Mouse (Mus musculus): ENCODE results near the gene Pecam1.
"Not testable (repeated sequence)": the region's sequence is repeated elsewhere in the genome, so short reads cannot be mapped to it uniquely, and the experiment has no call there.

The Pecam1 gene

GRCm38 (mm10) chr11:106627692-106628091, 122.7 kb downstream of the Pecam1 start:
- peak; percentile 90 for DNase-seq (ENCODE audit: low read depth)

DNA sequence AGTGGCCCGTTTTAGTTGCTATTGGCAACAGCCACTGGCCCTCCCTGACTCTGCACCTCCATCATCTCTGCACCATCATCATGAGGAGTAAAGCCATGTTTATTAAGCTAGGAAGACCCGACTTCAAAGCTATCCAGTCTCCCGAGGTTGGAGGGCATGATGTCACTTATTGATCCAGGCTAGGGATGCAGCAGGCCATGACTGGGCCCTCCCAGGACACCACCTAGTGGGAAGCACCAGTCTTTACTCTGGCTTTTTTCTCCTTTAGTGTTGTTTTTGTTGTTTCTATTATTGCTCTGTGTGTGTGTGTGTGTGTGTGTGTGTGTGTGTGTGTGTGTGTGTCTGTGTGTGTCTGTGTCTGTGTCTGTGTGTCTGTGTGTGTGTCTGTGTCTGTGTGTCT, 124.9 kb downstream of the Pecam1 start:
- no peak for DNase-seq (ENCODE audit: low read depth)

DNA sequence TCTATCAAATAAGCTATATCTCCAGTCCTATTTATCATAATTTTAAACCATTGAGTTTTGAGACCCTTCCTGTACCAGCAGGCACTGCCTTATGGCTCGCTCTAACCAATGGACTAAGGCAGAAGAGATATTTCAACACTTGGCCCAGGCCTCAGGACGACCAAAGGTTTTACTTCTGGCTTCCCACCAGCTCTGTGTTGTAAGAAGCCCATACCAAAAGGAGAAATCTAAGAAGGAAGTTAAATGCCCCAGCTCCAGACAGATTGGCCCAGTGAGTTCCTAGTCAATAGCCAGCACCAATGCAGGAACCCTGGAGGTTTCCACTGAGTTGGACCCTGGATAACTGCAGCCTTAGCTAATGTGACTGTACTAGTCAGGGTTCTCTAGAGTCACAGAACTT, 126.8 kb downstream of the Pecam1 start:
- no peak for DNase-seq (ENCODE audit: low read depth)

- no peak for DNase-seq (ENCODE audit: low read depth)
Measured at GRCm38 (mm10) chr11:106622056-106622455, 128.4 kb downstream of the Pecam1 start.

GRCm38 (mm10) chr11:106618768-106619167, 131.7 kb downstream of the Pecam1 start:
- DNase-seq (ENCODE audit: low read depth): not testable (repeated sequence)

DNA sequence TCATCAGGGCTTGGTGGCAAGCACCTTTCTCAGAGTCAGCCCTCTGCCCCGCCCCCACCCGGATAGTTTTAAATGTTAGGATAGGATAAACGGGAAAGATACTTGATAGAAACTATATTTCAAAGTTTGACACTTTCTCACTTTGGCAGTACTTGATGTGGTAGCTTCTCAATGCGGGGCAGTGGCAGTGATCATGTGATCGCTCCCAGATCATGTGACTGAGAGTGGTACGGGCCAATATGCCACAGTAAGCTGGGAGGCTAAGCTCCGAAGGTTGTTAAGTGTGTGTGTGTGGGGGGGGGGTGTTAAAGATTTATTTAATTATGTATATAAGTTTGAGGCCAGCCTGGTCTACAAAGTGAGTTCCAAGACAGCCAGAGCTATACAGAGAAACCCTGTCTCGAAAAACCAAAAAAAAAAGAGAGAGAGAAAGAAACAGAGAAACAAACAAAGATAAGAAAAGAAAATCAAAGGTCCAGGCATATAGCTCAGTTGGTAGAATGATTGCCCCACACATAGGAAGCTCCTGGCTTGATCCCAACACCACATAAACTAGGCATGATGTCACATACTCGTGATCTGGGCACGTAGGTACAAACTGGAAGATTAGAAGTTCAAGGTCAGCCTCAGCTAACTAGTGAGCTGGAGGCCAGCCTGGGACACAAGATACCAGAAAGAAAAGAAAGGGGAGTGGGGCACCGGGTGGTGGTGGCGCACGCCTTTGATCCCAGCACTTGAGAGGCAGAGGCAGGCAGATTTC, 132.4 kb downstream of the Pecam1 start:
- no peak for DNase-seq (ENCODE audit: low read depth)

DNA sequence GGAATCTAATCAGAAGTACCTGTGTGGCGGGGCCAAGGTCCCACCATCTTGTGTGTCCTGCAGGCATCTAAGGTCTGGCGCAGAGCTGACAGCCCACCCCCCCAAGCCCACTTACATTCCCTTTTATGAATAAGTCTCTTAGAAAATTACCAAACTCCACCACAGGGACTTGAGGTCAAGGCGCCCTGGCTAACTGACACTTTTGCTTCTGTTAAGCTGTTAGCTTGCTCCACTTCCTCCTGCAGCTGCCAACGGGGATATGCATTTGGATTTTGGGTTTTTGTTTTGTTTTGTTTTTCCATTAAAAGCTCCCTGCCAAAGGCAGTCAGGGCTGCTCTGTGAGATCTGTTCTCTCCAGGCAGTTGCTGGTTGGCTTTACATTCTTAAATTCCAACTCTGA, 134.9 kb downstream of the Pecam1 start:
- DNase-seq (ENCODE audit: low read depth): no peak

- no peak for DNase-seq (ENCODE audit: low read depth)
Measured at GRCm38 (mm10) chr11:106614339-106614645, 136.1 kb downstream of the Pecam1 start.

DNA sequence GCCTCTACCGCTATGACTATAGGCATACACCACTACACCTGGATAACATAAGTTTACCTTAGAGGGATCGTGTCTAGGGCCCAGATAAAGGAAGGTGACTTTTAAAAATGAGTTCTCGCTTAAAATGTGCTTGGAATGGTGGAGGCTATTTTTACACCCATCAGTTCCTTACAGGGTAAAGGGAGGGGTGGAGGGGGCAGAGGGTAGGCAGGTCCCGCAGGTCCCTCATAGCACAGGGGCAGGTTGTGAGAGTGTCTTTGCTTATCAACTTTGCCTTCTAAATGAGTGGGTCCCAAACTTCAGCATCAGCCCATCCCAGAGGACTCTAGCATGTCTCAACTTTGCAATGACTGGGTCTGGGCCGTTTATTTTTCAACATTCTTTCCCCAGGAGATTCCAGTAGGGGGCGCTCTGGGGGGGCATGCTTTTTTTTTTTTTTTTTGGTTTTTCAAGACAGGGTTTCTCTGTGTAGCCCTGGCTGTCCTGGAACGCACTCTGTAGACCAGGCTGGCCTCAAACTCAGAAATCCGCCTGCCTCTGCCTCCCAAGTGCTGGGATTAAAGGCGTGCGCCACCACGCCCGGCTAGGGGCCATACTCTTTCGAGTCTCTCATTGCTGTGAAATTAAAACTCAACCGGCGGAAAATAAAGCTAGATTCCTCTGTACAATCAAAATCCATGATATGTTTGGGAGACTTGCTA, 136.6 kb downstream of the Pecam1 start:
- DNase-seq (ENCODE audit: low read depth): peak; percentile 66

DNA sequence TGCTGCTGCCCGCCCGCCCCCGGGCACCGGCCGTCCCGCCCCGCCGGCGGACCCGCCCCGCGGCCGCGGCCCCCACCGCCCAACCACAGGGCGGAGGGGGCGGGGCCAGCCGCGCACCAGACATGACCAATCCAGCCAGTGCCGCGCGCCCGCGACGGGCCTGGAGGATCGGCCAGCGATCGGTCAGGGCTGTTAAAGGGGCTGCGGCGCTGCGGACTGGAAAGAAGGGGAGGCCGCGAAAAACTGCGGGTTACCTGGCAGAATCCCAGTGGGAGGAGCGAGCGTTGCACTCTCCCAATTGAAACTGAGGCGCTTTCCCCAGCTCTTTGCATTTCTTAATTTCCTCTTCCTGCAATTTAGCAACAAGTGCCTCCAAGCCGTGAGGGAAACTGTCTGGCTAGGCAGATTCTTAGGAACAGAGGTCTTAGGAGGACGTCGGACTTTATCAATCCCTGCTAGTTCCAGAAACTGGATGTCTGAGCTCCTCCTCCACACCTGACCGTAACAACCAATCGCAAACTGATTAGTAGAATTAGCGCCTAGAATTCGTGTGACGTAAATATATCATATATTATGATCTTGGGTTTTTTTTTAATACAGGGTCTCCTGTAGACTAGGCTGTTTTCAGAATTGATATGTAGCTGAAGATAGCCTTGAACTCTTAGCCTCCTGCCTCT, 137.3 kb downstream of the Pecam1 start, which contains the start of gene Tex2:
Gene Tex2 (minus strand): TSS at position 463 of the 677 bp plus-strand sequence.
- peak; percentile 83 for DNase-seq (ENCODE audit: low read depth)

- DNase-seq (ENCODE audit: low read depth): peak; percentile 62
Measured at GRCm38 (mm10) chr11:106612209-106612960, 138.0 kb downstream of the Pecam1 start.

- DNase-seq (ENCODE audit: low read depth): no peak
Measured at GRCm38 (mm10) chr11:106609731-106610130, 140.7 kb downstream of the Pecam1 start.

DNA sequence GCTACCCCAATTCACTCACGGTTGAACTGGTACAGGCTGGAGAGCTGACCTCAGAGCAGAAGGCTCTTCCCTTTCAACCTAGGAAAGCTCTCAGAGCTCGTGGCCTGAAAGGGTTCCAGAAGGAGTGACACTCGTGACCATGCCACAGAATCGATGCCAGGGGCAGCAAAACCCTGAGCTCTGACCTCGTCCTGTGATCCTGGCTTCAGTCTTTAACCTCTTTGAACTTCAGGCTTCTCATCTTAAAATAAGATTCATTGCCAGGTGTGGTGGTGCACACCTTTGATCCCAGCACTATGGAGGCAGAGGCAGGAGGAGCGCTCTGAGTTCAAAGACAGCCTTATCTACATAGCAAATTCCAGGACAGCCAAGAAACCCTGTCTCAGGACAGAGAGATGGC, 143.1 kb downstream of the Pecam1 start:
- DNase-seq (ENCODE audit: low read depth): no peak

DNA sequence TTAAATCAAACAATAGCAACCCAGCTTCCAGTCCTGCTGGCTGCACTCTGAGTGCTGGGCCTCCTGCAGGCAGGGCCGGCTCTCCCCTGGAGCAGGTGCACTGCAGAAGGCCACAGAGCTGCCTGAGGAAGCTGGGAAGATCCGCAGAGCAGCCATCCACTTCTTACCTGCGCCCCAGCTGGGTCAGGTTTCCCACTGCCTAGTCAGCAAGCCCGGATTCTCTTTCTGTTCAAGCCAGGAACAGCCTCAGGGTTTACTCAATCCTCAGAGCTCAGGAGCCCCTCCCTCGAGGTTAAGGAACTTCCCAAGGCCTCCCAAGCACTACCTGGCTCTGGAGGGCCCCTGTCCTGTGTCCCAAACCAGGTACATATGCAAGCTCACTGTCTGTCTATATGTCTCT, 144.4 kb downstream of the Pecam1 start:
- no peak for DNase-seq (ENCODE audit: low read depth)

Data from naive thymus-derived CD4-positive, alpha-beta T cell, adult 2 months (primary cell).